Mouse (Mus musculus) adrenal gland, postnatal 4 days (tissue): ENCODE measurements at regions not wholly inside any gene's neighbourhood (a gene's known extent, or its start where the extent isn't known, plus 50 kb on each side); places are given as distances from the start of the nearest gene placed in this dataset.
A peak's percentile ranks its signal among the peaks of the same experiment; 100 is the strongest.

ENCODE experiments used
- DNase-seq, 2 experiments: peaks; one replicate each; pipeline ENCODE4 v3.0.0; 2021 to 2022; ENCODE audit warnings: low spot score in 2 of 2, mixed read lengths in 2 of 2

DNA sequence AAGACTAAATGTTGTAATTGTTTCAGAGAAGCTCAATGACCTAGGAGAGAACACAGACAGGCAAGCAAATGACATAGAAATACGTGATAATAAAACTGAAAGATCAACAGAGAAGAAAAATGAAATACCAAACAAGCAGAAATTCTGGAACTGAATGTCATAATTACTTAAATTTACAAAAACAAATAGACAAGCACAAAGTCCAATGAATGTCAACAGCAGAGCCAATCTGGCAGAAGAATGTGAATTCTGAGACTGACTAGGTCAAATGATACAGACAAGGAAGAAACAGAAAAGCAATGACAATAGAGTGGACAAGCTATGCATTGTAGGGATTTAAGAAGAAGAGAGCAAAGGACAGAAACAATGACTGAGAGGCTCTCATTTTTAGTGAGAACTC is 143.1 kb upstream of the N4bp1 start:
- DNase-seq, result no peak

DNA sequence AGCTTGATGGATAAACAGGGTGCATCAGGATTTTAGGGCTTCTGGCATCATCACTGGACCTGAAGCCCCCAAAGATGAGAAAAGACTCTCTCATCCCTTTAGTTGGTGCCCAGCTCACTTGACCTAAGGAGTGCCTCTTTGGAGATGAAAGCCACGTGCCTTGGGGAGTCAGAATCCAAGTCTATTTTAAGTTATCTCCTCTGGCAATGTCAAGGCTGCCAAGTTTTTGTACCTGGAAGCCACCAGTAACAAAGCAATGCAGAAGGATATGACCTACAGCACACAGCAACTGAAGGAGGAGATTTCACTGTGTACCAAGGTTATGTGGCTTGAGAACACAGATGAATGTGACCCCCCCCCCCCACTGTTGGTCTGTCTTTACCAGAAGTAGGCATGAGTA is 140.9 kb upstream of the N4bp1 start:
- no peak for DNase-seq

DNA sequence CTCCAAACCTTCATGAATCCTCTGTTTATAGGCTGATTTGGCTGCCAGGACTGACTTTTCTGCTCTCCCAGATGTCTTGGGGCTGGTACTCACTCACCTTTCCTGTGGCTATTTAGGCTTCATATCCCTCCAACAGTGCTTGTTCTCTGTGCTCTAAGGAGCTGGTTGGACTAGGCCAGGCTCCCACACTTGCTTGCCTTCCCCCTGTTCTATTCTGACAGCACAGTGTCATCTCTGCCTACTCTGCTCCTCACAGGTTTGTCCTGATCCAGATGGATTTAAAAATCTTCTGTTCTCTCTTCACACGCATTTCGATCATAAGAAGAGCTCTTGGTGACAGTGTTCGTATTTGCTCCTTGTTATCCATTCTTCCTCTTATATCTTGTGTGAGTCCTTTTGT is 134.7 kb upstream of the N4bp1 start:
- DNase-seq, result no peak

DNA sequence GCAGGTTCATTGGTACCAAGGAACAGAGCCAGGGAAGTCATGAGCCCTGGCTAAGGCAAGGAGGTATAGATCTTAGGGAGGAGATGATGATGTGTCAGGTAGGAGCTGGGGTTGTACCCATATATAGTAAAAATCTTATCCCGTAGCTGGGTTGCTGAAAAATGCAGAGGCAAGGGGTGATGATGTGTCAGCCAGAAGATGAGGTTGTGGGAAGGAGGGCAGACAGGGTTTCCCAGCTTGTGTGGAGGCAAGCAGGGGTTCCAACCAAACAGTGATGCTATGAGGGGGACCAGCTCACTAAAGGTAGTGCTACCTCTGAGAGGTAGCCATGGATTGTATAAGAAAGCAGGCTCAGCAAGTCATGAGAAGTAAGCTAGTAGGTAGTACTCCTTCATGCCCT is 90.5 kb upstream of the N4bp1 start:
- peak in 1 of 2 experiments; percentile 0 for DNase-seq

DNA sequence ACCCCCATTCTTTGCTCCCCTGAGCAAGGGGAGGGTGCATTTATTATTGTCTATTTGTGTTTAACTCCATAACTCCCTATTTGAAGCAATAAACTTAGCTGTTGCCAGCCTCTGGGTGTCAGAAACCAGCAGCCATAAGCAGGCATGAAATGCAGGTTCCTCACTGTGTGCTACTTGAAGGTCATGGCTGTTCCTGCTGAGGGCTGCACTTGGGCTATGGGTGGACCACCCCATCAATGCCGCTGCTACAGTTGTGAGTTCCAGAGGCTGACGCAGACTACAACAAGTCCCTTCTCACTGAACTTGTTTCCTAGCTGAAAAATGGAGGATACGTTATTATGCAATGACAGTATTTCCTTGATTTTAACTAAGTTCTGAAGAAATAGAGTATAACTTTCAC is 86.7 kb upstream of the N4bp1 start:
- DNase-seq, result no peak

DNA sequence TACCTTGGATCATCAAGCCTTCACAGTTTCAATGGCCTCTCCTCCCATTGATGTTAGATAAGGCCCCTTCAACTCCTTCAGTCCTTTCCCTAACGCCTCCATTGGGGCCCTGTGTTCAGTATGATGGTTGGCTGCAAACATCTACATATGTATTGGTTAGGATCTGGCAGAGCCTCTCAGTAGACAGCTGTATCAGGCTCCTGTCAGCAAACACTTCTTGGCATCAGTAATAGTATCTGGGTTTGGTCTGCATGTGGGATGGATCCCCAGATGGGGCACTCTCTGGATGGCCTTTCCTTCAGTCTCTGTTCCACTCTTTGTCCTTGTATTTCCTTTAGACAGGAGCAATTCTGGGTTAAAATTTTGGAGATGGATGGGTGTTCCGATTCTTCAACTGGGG is 84.0 kb upstream of the N4bp1 start:
- DNase-seq, result no peak

DNA sequence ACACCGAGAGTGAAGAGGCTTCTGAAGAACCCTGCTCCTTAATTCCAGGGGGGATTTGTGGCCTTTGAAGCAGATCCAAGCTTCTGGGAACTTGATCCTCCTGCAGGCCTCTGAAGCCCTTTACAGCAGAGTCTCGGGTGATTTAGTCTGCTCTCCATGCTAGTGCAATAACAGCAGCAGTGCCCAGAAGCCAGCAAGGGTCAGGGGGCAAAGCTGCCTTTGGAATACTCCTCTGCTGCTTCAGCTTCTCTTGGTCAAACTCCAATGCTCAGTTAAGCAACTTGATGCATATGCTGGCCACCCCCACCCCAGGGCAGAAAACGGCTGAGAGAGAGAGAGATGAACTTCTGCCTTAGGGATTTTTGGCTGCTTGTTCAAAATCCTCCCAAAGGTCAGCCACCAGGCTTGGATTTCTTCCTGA is 82.8 kb upstream of the N4bp1 start:
- no peak for DNase-seq

DNA sequence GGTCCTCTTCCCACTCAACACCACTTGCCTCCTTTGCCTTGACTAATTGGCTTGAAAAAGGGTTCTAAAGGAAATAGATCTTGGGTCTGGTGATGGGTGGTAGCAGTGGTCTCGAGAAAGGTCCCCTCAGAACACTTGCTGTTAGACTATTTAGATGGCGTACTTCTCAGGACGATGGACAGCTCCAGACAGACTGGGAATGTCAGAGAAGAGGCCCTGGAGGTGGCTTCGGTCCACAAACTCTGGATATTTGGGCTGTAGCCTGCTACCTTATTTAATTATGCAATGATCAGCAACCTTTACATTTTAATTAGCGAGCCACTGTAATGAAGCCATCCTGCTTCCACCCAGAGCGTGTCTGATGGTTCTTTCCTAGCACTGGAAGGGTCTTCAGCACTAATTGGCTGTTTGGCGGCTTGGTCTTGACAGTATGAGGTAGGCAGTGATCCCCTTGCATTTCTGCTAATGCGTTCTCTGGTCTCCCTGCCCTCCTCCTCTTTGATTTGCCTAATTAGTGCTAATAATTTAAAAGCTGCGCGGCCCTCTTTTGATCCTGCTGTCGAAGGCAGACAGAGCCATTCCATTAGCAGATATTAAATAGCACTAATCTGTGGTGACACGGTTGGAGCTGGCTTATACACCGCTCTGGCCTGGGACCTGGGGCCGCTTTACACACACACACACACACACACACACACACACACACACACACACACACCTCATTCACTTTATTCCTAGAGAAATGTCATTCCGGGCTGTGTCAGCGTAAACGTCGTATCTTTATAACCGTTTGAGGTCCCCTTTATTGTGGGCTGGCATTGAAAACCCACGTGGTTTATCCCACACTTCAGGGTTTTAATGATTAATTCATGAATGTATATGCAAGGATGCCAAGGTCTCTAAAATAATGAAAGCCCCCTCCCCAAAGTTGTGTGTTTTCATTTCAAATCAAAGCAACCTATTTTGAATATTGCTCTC is 76.4 kb upstream of the N4bp1 start:
- no peak for DNase-seq
